Mouse (Mus musculus): Measurements from ENCODE around the gene Phf12. TPM values are rescaled to one million over a fixed set of nuclear protein-coding genes. Genes with fewer than 3 reads are reported as not detected.
"Not testable (repeated sequence)": the region's sequence is repeated elsewhere in the genome, so short reads cannot be mapped to it uniquely, and the experiment has no call there.

The Phf12 gene
- polyA plus RNA-seq, 1 experiment from 2014 or later: 18.6 TPM

DNA sequence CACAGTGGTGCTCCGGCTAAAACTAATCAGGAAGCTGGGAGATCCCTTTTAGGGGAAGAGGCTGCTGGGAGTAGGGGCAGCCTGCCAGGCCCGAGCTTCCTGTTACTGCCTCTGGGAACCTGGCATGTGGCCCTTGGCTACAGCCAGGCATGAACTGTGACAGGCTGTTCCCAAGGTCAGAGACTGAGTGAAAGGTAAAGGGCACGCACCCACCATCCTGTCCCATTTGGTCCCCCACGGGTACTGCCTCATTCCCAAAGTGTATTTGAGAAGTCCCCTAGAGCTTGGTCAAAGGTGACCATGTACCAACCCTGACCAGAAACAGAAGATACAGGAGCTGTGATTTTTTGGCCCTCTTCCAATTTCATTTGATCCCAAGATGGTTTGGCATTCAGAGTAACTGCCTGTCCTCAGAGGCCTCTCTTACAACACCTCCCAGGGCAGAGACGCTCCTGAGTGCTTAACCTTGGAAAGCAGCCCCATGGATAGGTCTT, 62.3 kb downstream of the Phf12 start:
- Histone ChIP-seq H3K9me3 (ENCODE audit: control insufficient read depth, low read length) (no peaks in the 10 kb centered on the region), H3K4me2 (no peak overlapping the region), H3K9ac (ENCODE audit: low read depth, low read length) (no peak overlapping the region), H3K27ac (ENCODE audit: low read depth, low read length) (no peak overlapping the region), H3K4me1 (replicated peaks; ENCODE audit: control insufficient read depth, insufficient read depth, low read length) (no peaks in the 10 kb centered on the region), H3K36me3 (ENCODE audit: control insufficient read depth, insufficient read depth, low read length) (peaks cover 5% of the 10 kb centered on the region; the same call in 1 of the 2 replicates), H3K4me3 (ENCODE audit: low read depth, low read length) (no peak overlapping the region), H3K27me3 (replicated peaks; ENCODE audit: control insufficient read depth, insufficient read depth, low read length) (no peaks in the 10 kb centered on the region)
- no peak for ATAC-seq (replicated peaks; ENCODE audit: low FRiP score)
- no peak for DNase-seq (ENCODE audit: low spot score)
- WGBS: 84% methylated on average over 5 of the region's 5 CpGs

DNA sequence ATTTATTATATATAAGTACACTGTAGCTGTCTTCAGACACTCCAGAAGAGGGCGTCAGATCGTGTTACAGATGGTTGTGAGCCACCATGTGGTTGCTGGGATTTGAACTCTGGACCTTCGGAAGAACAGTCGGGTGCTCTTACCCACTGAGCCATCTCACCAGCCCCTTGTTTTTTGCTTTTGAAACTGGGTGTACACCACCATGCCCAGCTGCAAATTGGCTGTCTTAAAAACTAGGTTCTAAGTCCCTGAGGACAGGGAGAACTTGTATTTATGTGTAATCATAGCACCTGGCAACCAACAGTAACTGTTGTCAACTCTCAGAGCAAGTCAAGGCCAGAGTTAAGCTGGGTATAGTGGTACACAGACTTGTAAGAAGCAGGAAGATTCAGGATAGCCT, 66.1 kb downstream of the Phf12 start:
- H3K27me3 ChIP-seq (replicated peaks; ENCODE audit: control insufficient read depth, insufficient read depth, low read length); H3K4me3 ChIP-seq (ENCODE audit: low read depth, low read length); H3K9me3 ChIP-seq (ENCODE audit: control insufficient read depth, low read length); H3K36me3 ChIP-seq (ENCODE audit: control insufficient read depth, insufficient read depth, low read length); H3K27ac ChIP-seq (ENCODE audit: low read depth, low read length); ATAC-seq (replicated peaks; ENCODE audit: low FRiP score); DNase-seq (ENCODE audit: low spot score); H3K4me1 ChIP-seq (replicated peaks; ENCODE audit: control insufficient read depth, insufficient read depth, low read length); H3K9ac ChIP-seq (ENCODE audit: low read depth, low read length); H3K4me2 ChIP-seq: not testable (repeated sequence)
- WGBS: 96% methylated on average over 4 of the region's 4 CpGs

DNA sequence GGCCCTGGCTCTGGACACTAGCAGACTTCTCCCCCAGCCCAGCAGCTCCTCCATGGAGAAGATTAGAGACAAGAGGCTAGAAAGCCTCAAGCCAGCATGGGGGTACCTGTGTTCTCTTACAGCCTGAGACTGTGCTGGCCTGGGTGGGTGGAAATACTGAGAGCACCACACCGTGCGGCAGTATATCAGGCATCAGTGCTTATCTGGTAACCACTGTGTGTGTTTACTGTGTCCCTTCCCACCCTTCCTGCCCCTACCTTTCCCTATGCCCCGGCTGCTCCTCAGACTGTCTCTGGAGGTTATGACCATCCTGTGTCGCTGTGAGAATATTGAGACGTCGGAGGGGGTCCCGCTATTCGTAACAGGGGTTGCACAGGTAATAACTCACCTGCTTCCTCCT, 70.5 kb downstream of the Phf12 start:
- H3K4me2 ChIP-seq: 0 out of 2 replicates have a peak overlapping the region, but pooled peaks have one; percentile 4
- 70% methylated on average over 8 of the region's 8 CpGs for WGBS
- no peak overlapping the region; the same call in 1 of the 2 replicates for H3K9ac ChIP-seq (ENCODE audit: low read depth, low read length)
- H3K36me3 ChIP-seq (ENCODE audit: control insufficient read depth, insufficient read depth, low read length): peaks cover 2% of the 10 kb centered on the region
- no peaks in the 10 kb centered on the region for H3K27me3 ChIP-seq (replicated peaks; ENCODE audit: control insufficient read depth, insufficient read depth, low read length)
- ATAC-seq (replicated peaks; ENCODE audit: low FRiP score) (peak; percentile 75), DNase-seq (ENCODE audit: low spot score) (no peak)
- H3K4me1 ChIP-seq (replicated peaks; ENCODE audit: control insufficient read depth, insufficient read depth, low read length): peaks cover 6% of the 10 kb centered on the region
- H3K4me3 ChIP-seq (ENCODE audit: low read depth, low read length): no peak overlapping the region
- no peak overlapping the region for H3K27ac ChIP-seq (ENCODE audit: low read depth, low read length)
- H3K9me3 ChIP-seq (ENCODE audit: control insufficient read depth, low read length): no peaks in the 10 kb centered on the region

DNA sequence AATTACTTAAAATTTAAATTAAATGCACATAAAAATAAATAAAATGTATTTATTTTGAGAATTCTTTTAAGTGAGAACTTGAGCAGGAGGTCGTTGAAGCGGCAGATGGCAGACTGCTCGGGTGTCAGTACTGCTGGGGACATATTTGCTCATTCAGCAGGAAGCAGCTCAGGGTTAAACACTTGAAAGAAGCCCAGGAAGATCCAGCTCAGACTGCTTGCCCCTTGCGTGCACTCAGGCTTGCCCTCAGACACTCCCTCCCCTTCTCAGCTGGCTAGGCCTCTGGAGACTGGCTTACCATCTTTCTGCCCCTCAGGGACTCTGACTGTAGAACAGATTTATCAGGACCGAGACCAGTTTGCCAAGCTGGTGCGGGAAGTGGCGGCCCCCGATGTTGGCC, 74.4 kb downstream of the Phf12 start:
- no peak overlapping the region for H3K27ac ChIP-seq (ENCODE audit: low read depth, low read length)
- DNase-seq (ENCODE audit: low spot score) (no peak), ATAC-seq (replicated peaks; ENCODE audit: low FRiP score) (no peak)
- no peak overlapping the region for H3K9ac ChIP-seq (ENCODE audit: low read depth, low read length)
- peaks cover 15% of the 10 kb centered on the region for H3K4me1 ChIP-seq (replicated peaks; ENCODE audit: control insufficient read depth, insufficient read depth, low read length)
- 86% methylated on average over 8 of the region's 8 CpGs for WGBS
- H3K27me3 ChIP-seq (replicated peaks; ENCODE audit: control insufficient read depth, insufficient read depth, low read length): no peaks in the 10 kb centered on the region
- peaks cover 5% of the 10 kb centered on the region for H3K36me3 ChIP-seq (ENCODE audit: control insufficient read depth, insufficient read depth, low read length)
- no peak overlapping the region for H3K4me3 ChIP-seq (ENCODE audit: low read depth, low read length)
- H3K9me3 ChIP-seq (ENCODE audit: control insufficient read depth, low read length): no peaks in the 10 kb centered on the region
- H3K4me2 ChIP-seq: no peak overlapping the region

DNA sequence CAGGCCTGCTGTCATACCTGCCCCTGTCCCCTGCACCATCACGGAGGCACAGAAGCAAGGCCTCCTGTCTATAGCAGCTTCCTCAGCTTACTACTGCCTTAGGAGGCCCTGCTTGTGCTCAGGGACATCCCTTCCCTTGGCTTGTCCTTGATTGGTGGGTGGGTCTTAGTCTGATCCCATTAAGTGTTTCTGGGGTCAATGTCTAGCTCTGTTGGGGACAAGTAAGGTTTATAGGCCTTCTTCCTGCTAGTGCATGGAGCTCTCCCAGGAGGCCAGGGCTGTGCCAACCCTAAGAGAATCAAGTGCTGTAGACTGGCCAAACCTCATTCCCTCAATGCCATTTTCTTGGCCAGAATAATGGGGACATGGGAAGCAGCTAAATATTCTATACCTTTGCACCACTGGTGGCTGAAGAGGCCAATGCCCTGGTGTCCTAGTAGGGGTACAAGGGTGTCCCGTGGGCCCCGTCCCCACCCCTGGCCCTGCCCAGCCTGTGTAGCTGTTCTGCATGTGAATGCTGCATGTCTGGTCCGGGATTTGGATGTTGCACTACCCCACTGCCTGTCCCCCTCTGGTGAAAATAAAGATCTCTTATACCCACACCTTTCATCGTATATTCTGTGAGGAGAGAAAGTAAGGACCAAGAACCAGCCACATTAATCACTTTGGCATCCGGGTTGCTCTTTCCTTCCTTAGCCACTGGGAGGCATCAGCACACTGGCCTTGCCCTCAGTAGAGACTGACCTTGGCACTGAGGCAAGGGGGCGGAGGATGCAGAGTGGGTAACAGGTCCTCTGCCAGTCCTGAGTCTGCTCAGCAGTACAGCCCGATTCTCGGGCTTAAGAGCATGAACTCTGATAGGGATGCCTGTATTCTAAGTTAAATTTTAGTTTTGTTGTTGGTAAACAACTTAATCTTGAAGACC, 77.5 kb downstream of the Phf12 start:
- Histone ChIP-seq H3K27ac (ENCODE audit: low read depth, low read length) (0 out of 2 replicates have a peak overlapping the region, but pooled peaks have one; percentile 45), H3K9me3 (ENCODE audit: control insufficient read depth, low read length) (no peaks in the 10 kb centered on the region), H3K9ac (ENCODE audit: low read depth, low read length) (0 out of 2 replicates have a peak overlapping the region, but pooled peaks have one; percentile 18)

DNA sequence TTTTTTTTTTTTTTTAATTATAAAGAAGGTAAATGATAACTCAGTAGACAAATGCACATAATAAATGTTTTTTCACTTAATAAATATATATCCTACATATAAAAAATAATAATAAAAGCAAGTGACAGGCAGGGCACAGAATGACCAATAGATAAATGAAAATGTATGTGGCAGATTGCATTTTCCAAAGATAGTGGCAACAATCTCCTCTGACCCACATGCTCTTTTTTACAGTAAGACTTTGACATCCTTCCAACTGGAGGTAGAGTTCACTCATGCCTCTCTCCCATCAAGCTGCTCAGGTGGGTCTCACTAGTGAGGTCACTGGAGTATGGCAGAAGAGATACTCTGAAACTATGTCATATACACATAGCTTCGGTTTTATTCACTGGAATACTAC, 80.0 kb downstream of the Phf12 start:
- no peak overlapping the region for H3K9ac ChIP-seq (ENCODE audit: low read depth, low read length)
- H3K4me2 ChIP-seq: no peak overlapping the region
- no peak overlapping the region for H3K4me3 ChIP-seq (ENCODE audit: low read depth, low read length)
- H3K27ac ChIP-seq (ENCODE audit: low read depth, low read length): peak overlapping the region; percentile 57
- 70% methylated on average over 1 of the region's 1 CpGs for WGBS
- H3K9me3 ChIP-seq (ENCODE audit: control insufficient read depth, low read length): no peaks in the 10 kb centered on the region
- no peaks in the 10 kb centered on the region for H3K27me3 ChIP-seq (replicated peaks; ENCODE audit: control insufficient read depth, insufficient read depth, low read length)
- peaks cover 36% of the 10 kb centered on the region for H3K4me1 ChIP-seq (replicated peaks; ENCODE audit: control insufficient read depth, insufficient read depth, low read length)
- H3K36me3 ChIP-seq (ENCODE audit: control insufficient read depth, insufficient read depth, low read length): peaks cover 5% of the 10 kb centered on the region
- no peak for ATAC-seq (replicated peaks; ENCODE audit: low FRiP score)
- no peak for DNase-seq (ENCODE audit: low spot score)

More for the DNA sequence above, 77.5 kb downstream of the Phf12 start:
- peak overlapping the region; percentile 25 for H3K4me2 ChIP-seq
- peaks cover 15% of the 10 kb centered on the region for H3K4me1 ChIP-seq (replicated peaks; ENCODE audit: control insufficient read depth, insufficient read depth, low read length)
- H3K27me3 ChIP-seq (replicated peaks; ENCODE audit: control insufficient read depth, insufficient read depth, low read length): no peaks in the 10 kb centered on the region
- ATAC-seq (replicated peaks; ENCODE audit: low FRiP score) (peak; percentile 86), DNase-seq (ENCODE audit: low spot score) (no peak)
- peaks cover 5% of the 10 kb centered on the region for H3K36me3 ChIP-seq (ENCODE audit: control insufficient read depth, insufficient read depth, low read length)
- H3K4me3 ChIP-seq (ENCODE audit: low read depth, low read length): no peak overlapping the region; the same call in 1 of the 2 replicates
- WGBS: 53% methylated on average over 9 of the region's 9 CpGs

DNA sequence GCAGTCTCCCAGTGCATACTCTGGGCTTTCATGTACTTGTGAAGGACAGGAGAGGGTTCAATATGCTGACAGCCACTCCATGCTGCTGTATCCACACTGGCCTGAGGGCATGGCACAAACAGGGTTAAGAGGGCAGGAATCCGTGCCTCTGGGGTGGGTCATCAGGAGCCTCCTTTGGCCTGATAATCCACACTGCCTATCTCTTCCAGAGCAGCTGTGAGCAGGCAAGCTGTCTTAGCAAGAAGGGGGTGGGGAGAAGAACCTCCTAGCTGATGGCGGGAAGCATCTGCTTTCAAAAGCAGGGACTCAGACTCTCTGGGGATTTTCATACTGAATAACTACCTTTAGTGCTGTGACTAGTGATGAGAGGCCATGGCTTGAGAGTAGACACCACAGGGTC, 83.4 kb downstream of the Phf12 start:
- Histone ChIP-seq H3K4me1 (replicated peaks; ENCODE audit: control insufficient read depth, insufficient read depth, low read length) (peaks cover 49% of the 10 kb centered on the region), H3K9ac (ENCODE audit: low read depth, low read length) (peak overlapping the region; percentile 64), H3K27me3 (replicated peaks; ENCODE audit: control insufficient read depth, insufficient read depth, low read length) (no peaks in the 10 kb centered on the region), H3K4me3 (ENCODE audit: low read depth, low read length) (peak overlapping the region; percentile 6; the same call in 1 of the 2 replicates), H3K27ac (ENCODE audit: low read depth, low read length) (peak overlapping the region; percentile 99), H3K36me3 (ENCODE audit: control insufficient read depth, insufficient read depth, low read length) (no peaks in the 10 kb centered on the region), H3K4me2 (peak overlapping the region; percentile 47), H3K9me3 (ENCODE audit: control insufficient read depth, low read length) (no peaks in the 10 kb centered on the region)
- DNase-seq (ENCODE audit: low spot score) (no peak), ATAC-seq (replicated peaks; ENCODE audit: low FRiP score) (peak; percentile 80)
- WGBS: 19% methylated on average over 2 of the region's 2 CpGs

DNA sequence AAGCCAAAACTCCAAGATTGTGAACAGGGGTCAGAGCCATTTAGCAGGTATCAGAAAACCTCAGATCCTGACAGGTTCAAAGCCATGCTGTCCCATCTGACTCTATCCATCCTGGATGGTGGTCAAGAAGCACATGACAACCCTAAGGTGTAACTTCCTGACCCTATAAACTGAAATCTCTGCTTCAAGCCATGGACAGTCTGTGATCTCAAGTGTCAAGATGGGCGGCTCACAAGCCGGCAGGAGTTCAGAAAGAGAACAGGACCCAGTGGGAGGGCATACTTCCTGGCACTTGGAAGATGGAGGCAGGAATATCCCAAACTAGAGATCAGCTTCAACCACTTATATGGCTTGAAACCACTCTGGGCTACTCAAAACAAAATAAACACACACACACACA, 84.1 kb downstream of the Phf12 start:
- DNase-seq (ENCODE audit: low spot score) (no peak), ATAC-seq (replicated peaks; ENCODE audit: low FRiP score) (no peak)
- peak overlapping the region; percentile 99 for H3K27ac ChIP-seq (ENCODE audit: low read depth, low read length)
- no peaks in the 10 kb centered on the region for H3K27me3 ChIP-seq (replicated peaks; ENCODE audit: control insufficient read depth, insufficient read depth, low read length)
- peak overlapping the region; percentile 64 for H3K9ac ChIP-seq (ENCODE audit: low read depth, low read length)
- no peak overlapping the region for H3K4me3 ChIP-seq (ENCODE audit: low read depth, low read length)
- H3K9me3 ChIP-seq (ENCODE audit: control insufficient read depth, low read length): no peaks in the 10 kb centered on the region
- 72% methylated on average over 2 of the region's 2 CpGs for WGBS
- H3K4me1 ChIP-seq (replicated peaks; ENCODE audit: control insufficient read depth, insufficient read depth, low read length): peaks cover 53% of the 10 kb centered on the region
- no peaks in the 10 kb centered on the region for H3K36me3 ChIP-seq (ENCODE audit: control insufficient read depth, insufficient read depth, low read length)
- peak overlapping the region; percentile 47 for H3K4me2 ChIP-seq

All from liver, embryonic 11.5 days (tissue).